Mouse (Mus musculus): ENCODE data around the gene Arl6. TPM values are rescaled to one million over a fixed set of nuclear protein-coding genes. Genes with fewer than 3 reads are reported as not detected.
A peak's percentile ranks its signal among the peaks of the same experiment; 100 is the strongest.

Arl6 gene
- polyA plus RNA-seq (2016; fragmentation: Nextera tagmentation; extraction: Ambion mirVana) = 35.0 and 37.8 TPM in 2 replicates

DNA sequence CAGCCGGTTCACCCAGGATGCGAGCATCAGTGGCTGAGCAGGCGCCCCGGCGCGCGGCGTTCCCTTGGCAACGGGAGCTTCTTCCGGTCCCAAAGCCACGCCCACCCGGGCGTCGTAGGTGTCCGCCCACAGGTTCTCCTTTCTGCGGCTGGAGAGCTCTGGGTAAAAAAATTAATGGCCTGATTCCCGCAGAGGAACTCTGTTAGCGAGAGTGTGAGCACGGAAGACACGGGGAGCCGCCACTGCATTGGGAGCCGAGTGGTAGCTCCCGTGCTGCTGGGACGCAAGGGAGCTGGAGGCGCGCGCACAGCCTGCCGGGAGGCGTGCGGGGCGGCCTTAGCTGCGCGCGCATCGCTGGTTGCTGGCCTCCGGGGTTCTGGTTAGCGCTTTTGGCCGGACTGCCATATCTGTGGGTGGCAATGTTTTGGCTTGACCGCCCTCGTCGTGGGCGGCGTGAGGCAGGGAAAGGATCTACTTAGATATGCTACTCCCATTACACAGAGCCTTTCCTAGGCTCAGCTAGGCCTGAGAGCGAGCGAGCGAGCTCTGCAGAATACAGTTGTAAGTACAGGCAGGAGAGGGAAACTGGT lies at the start of gene Arl6:
TSS of gene Arl6 (minus strand) at position 290 of the 590 bp plus-strand sequence.
- peak within 1 kb of the TSS; percentile 58 for H3K9ac ChIP-seq
- peak within 1 kb of the TSS; percentile 68 for H3K4me3 ChIP-seq
- H3K27ac ChIP-seq = peak within 1 kb of the TSS; percentile 99
- H3K27me3 ChIP-seq = no peaks in the 10 kb centered on the region
- H3K36me3 ChIP-seq = no peaks in the 10 kb centered on the region
- WGBS = under 1% methylated on average over 46 of the region's 46 CpGs
- H3K9me3 ChIP-seq = no peaks in the 10 kb centered on the region
- ATAC-seq (ENCODE audit: insufficient number of reproducible peaks, insufficient read depth, low FRiP score, low TSS enrichment) = peak; percentile 95
- H3K4me2 ChIP-seq (replicated peaks) = peak within 1 kb of the TSS; percentile 68
- no peaks in the 10 kb centered on the region for H3K4me1 ChIP-seq

DNA sequence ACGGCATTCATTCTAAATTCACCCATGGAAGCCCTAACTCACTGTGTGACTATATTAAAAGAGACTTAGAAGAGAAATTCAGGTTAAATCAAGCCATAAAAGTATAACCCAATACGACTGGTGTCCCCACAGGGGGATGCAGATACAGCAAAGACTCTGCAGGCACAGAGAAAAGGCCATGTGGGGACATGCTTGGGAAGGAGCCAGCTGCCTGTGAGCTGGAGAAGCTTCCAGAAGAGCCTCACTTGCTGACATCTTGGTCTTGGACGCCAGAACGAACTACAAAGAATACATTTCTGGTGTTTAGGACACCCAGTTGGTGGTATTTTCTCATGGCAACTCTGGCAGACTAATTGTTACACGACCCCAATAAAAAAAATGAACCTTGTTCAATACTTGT lies 45.9 kb upstream of the Arl6 start:
- H3K27me3 ChIP-seq = no peaks in the 10 kb centered on the region
- H3K36me3 ChIP-seq = no peaks in the 10 kb centered on the region
- no peak overlapping the region for H3K4me2 ChIP-seq (replicated peaks)
- H3K27ac ChIP-seq = no peak overlapping the region
- no peak overlapping the region for H3K4me3 ChIP-seq
- H3K9me3 ChIP-seq = no peaks in the 10 kb centered on the region
- ATAC-seq (ENCODE audit: insufficient number of reproducible peaks, insufficient read depth, low FRiP score, low TSS enrichment) = no peak
- 75% methylated on average over 5 of the region's 5 CpGs for WGBS
- no peak overlapping the region for H3K9ac ChIP-seq
- H3K4me1 ChIP-seq = no peaks in the 10 kb centered on the region

DNA sequence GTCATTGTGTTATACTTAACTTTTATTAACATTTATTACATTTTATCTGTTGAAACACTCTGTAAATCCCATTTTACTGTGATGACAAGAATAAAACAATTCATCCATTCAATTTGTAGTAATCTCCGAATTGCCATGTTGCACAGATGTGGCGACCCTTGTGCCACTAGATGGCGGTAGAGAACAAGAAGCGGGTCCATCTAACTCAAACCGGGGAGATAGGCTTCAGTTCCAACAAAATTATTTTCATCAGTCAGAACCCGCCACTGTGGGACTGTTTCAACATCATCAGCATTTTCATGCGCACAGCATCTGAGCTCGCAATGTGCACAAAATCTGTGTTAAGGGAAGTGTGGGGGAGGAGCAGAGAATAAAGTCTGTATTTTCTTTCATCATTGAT lies 44.2 kb upstream of the Arl6 start:
- no peak overlapping the region for H3K27ac ChIP-seq
- H3K9ac ChIP-seq = no peak overlapping the region
- no peaks in the 10 kb centered on the region for H3K36me3 ChIP-seq
- H3K27me3 ChIP-seq = no peaks in the 10 kb centered on the region
- no peaks in the 10 kb centered on the region for H3K4me1 ChIP-seq
- no peaks in the 10 kb centered on the region for H3K9me3 ChIP-seq
- WGBS = 5% methylated on average over 8 of the region's 8 CpGs
- no peak overlapping the region for H3K4me2 ChIP-seq (replicated peaks)
- no peak for ATAC-seq (ENCODE audit: insufficient number of reproducible peaks, insufficient read depth, low FRiP score, low TSS enrichment)
- H3K4me3 ChIP-seq = no peak overlapping the region

DNA sequence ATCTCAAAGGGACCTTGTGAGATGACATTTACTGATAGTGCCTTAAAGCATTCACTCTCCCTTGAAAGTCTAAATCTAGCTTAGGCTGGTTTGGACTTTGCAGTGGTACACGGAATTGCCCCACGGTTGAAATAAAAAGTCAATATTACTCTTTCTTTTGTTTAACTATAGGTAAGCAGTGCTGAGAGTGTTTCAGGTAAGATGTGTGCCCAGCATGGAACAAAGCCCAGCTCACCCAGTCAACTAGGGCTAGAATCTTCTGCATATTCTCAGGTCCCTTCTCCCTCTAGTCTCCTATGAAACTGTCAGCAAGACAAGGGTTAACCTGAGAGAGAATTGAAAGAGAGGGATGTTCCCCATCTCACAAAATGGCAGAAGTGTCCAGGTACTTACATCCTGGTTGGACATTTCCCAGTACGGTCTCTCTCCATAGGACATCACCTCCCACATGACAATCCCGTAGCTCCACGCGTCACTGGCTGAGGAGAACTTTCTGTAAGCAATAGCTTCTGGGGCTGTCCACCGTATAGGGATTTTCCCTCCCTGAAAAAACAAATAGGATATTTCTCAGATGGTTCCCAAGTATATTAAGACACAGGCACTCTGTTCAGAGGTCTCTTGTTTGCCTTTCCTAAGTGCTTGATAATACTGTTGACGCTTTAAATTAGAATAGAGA lies 43.2 kb upstream of the Arl6 start:
- H3K4me3 ChIP-seq = no peak overlapping the region
- H3K27ac ChIP-seq = no peak overlapping the region
- WGBS = 88% methylated on average over 8 of the region's 8 CpGs
- no peak overlapping the region for H3K9ac ChIP-seq
- no peak overlapping the region for H3K4me2 ChIP-seq (replicated peaks)
- no peaks in the 10 kb centered on the region for H3K27me3 ChIP-seq
- no peaks in the 10 kb centered on the region for H3K4me1 ChIP-seq
- H3K9me3 ChIP-seq = no peaks in the 10 kb centered on the region
- no peaks in the 10 kb centered on the region for H3K36me3 ChIP-seq
- no peak for ATAC-seq (ENCODE audit: insufficient number of reproducible peaks, insufficient read depth, low FRiP score, low TSS enrichment)

DNA sequence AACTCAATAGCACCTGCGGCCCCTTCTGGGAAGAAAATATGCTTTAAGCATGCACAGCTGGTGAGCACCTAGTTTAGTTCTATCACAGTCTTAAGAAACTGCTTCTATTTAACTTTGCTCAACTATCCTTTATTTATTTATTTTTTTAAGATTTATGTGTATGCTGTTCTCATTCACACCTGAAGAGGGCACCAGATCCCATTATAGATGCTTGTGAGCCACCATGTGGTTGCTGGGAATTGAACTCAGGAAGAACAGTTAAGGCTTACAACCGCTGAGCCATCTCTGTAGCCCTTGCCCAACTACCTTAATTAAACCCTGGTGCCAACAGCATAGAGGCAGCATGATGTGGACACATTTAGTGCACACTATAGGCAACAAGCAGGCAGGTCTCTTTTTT lies 27.7 kb upstream of the Arl6 start:
- Histone ChIP-seq H3K9me3 (no peaks in the 10 kb centered on the region), H3K4me1 (no peaks in the 10 kb centered on the region), H3K27ac (no peak overlapping the region), H3K27me3 (no peaks in the 10 kb centered on the region), H3K36me3 (no peaks in the 10 kb centered on the region), H3K4me2 (replicated peaks) (no peak overlapping the region), H3K9ac (no peak overlapping the region), H3K4me3 (no peak overlapping the region)
- WGBS = 88% methylated on average over 2 of the region's 2 CpGs
- ATAC-seq (ENCODE audit: insufficient number of reproducible peaks, insufficient read depth, low FRiP score, low TSS enrichment) = no peak

DNA sequence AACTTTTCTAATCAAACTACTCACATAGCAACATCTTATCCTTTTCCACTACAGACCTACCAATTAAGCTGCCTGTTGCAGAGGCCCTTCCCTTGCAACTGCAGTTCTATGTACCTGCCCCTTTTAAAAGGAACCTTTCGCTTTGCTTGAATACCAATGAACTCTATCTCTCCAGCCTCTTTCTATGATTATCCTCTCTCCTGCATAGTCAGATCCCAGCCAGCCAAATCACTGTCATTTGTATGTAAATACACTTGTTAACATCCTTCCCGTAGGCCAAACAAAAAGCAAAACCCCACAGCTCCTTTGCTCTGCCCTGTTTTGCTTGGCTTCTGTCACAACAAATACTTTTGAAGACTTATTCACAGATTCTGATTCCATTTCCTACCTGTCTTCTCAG lies 4.6 kb upstream of the Arl6 start:
- no peaks in the 10 kb centered on the region for H3K27me3 ChIP-seq
- H3K4me2 ChIP-seq (replicated peaks) = no peak overlapping the region
- H3K9ac ChIP-seq = no peak overlapping the region
- no peak overlapping the region for H3K27ac ChIP-seq
- no peak overlapping the region for H3K4me3 ChIP-seq
- no peaks in the 10 kb centered on the region for H3K9me3 ChIP-seq
- no peaks in the 10 kb centered on the region for H3K4me1 ChIP-seq
- no peaks in the 10 kb centered on the region for H3K36me3 ChIP-seq
- no peak for ATAC-seq (ENCODE audit: insufficient number of reproducible peaks, insufficient read depth, low FRiP score, low TSS enrichment)
- 55% methylated on average over 2 of the region's 2 CpGs for WGBS

DNA sequence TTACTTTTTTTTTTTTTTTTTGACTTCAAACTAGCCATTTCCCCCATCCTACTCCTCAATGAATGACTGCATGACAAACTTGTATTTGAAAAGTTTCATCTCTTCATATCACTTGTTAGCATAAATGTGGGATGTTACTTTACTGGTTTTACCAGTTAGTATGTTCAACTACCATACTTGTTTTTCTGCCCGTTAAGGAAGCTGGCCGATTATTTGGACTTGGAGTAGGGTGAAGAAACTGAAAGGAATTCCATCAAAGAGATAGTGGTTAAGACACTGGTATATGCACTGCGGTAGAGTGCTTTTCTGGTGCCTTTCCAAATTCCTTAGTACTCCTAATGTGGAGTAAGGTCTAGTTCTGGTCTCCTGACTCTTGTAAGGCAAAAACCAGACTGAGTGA lies 794 bp upstream of the Arl6 start:
- Histone ChIP-seq H3K9me3 (no peaks in the 10 kb centered on the region), H3K36me3 (no peaks in the 10 kb centered on the region), H3K4me1 (no peaks in the 10 kb centered on the region), H3K4me2 (replicated peaks) (no peak overlapping the region), H3K27ac (no peak overlapping the region), H3K27me3 (no peaks in the 10 kb centered on the region), H3K4me3 (no peak overlapping the region), H3K9ac (no peak overlapping the region)
- no peak for ATAC-seq (ENCODE audit: insufficient number of reproducible peaks, insufficient read depth, low FRiP score, low TSS enrichment)
- 87% methylated on average over 3 of the region's 3 CpGs for WGBS

DNA sequence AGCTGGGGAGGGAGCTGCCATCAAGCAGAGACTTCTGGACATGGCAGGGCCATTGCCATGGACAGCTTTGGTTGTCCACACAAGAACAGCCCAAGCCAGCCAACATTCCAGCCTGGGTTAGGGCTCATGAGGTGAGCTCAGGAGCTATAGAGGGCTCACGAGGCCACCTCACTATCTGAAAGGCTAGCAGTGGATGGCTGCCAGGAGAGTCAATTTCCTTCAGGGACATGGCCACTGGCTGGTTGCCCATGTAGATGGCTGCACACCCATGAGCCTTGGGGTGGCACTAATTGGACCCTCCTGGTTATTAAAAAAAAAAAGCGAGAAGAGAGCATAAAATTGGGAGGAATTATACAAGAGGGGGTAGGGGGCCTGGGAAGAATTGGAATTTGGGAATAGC lies 4.6 kb downstream of the Arl6 start:
- Histone ChIP-seq H3K36me3 (peaks cover 4% of the 10 kb centered on the region), H3K9me3 (no peaks in the 10 kb centered on the region), H3K27ac (no peak overlapping the region), H3K4me1 (no peaks in the 10 kb centered on the region), H3K9ac (no peak overlapping the region), H3K4me3 (no peak overlapping the region), H3K27me3 (no peaks in the 10 kb centered on the region), H3K4me2 (replicated peaks) (no peak overlapping the region)
- ATAC-seq (ENCODE audit: insufficient number of reproducible peaks, insufficient read depth, low FRiP score, low TSS enrichment) = no peak
- WGBS = 85% methylated on average over 2 of the region's 2 CpGs

DNA sequence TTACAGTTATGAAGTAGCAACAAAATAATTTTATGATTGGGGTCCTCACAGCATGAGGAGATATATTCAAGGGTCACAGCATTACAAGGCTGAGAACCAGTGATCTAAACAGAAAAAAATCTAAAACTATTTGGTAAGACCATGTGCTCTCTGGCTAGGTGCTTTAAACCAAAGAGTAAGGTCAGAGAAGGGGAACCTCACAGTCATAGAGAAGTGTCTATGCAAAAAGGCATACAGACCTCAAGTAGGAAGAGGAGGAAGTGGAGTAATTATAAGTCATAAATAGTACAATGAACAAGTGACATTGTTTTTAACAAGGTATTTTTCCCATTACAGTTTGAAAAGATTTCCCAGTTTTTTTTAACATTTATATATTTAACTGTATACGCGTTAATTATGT lies 17.6 kb downstream of the Arl6 start:
- Histone ChIP-seq H3K4me2 (replicated peaks) (no peak overlapping the region), H3K4me1 (no peaks in the 10 kb centered on the region), H3K4me3 (no peak overlapping the region), H3K27me3 (no peaks in the 10 kb centered on the region), H3K9me3 (no peaks in the 10 kb centered on the region), H3K9ac (no peak overlapping the region), H3K36me3 (no peaks in the 10 kb centered on the region), H3K27ac (no peak overlapping the region)
- ATAC-seq (ENCODE audit: insufficient number of reproducible peaks, insufficient read depth, low FRiP score, low TSS enrichment) = no peak
- WGBS = 96% methylated on average over 2 of the region's 2 CpGs

DNA sequence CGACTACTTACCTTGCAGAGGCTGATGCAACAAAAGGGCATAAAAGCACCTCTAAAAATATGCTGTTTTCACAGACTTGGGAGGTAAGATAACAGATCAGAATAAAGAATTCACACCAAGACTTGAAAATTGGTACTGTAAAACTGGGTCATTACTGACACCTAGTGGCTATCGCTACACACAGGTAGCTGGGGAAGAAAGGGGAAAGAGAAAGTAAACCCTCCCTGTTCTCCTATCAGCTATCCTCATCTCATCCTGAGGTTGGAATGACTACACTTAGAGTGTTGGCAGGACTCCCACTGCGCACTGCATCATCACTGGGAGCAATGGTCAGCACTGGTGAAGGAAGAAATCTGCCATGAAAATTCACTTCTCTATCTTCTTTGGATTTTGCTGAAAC lies 22.0 kb downstream of the Arl6 start:
- no peak for ATAC-seq (ENCODE audit: insufficient number of reproducible peaks, insufficient read depth, low FRiP score, low TSS enrichment)
- H3K9me3 ChIP-seq = no peaks in the 10 kb centered on the region
- H3K4me2 ChIP-seq (replicated peaks) = no peak overlapping the region
- H3K4me3 ChIP-seq = no peak overlapping the region
- H3K9ac ChIP-seq = no peak overlapping the region
- H3K27ac ChIP-seq = no peak overlapping the region
- H3K36me3 ChIP-seq = no peaks in the 10 kb centered on the region
- H3K4me1 ChIP-seq = no peaks in the 10 kb centered on the region
- WGBS = 50% methylated on average over 3 of the region's 3 CpGs
- H3K27me3 ChIP-seq = no peaks in the 10 kb centered on the region

DNA sequence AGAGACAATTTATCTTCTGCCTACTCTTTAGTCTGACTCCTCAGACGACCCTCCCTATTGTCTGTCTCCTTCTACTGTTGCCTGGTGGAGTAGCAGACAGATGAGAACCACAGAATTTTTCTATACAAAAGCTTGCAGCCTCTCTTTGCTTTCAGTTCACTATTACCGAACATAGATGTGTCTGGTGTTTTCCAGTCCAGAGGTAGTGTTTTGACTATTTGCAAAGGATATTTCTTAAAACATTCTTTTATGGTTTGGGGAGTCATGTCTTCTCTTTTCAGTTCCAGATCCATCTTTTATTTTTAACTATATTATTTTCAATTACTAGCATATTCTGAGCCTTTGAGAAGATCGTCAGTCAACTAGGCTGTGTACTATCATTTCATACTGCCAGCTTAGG lies 23.5 kb downstream of the Arl6 start:
- Histone ChIP-seq H3K4me2 (replicated peaks) (no peak overlapping the region), H3K36me3 (no peaks in the 10 kb centered on the region), H3K27me3 (no peaks in the 10 kb centered on the region), H3K27ac (no peak overlapping the region), H3K4me1 (no peaks in the 10 kb centered on the region), H3K9me3 (no peaks in the 10 kb centered on the region), H3K9ac (no peak overlapping the region), H3K4me3 (no peak overlapping the region)
- 75% methylated on average over 3 of the region's 3 CpGs for WGBS
- ATAC-seq (ENCODE audit: insufficient number of reproducible peaks, insufficient read depth, low FRiP score, low TSS enrichment) = no peak

DNA sequence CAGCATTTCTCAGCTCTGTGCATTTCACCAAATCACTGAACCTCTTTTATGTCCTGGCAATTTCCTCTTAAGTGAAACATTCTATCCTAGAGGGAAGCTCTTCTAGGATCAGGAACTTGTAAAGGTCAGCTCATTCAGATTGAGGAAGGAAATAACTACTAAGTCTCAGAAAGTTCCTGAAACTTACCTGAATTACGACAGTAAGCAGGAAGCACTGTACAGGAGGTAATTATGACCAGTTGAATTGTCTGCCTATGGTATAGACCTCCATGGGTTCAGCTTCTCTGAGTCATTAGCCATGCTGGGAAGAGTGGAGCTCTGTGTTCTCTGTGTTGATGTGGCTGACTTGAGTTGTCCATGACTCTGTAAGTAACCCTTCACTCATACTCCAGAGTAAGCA lies 28.4 kb downstream of the Arl6 start:
- Histone ChIP-seq H3K4me1 (no peaks in the 10 kb centered on the region), H3K27me3 (no peaks in the 10 kb centered on the region), H3K9me3 (no peaks in the 10 kb centered on the region), H3K4me2 (replicated peaks) (no peak overlapping the region), H3K27ac (no peak overlapping the region), H3K9ac (no peak overlapping the region), H3K4me3 (no peak overlapping the region), H3K36me3 (no peaks in the 10 kb centered on the region)
- WGBS = 69% methylated on average over 1 of the region's 1 CpGs
- ATAC-seq (ENCODE audit: insufficient number of reproducible peaks, insufficient read depth, low FRiP score, low TSS enrichment) = no peak

All from embryonic facial prominence, embryonic 12.5 days (tissue).